Mouse (Mus musculus): ENCODE results near the gene Dll3. TPM values are rescaled to one million over a fixed set of nuclear protein-coding genes. Genes with fewer than 3 reads are reported as not detected.

Gene Dll3
- total and polyA plus RNA-seq, 2 experiments from 2014 or later, result 17.3 to 17.6 TPM

- H3K4me1 ChIP-seq (ENCODE audit: insufficient read depth, low read length), result 0 out of 2 replicates have a peak, but pooled peaks cover 3% of the 10 kb centered on the region
- 91% methylated on average over 4 of the region's 4 CpGs for WGBS
- H3K4me3 ChIP-seq (ENCODE audit: low read depth, low read length), result no peak overlapping the region
- no peak for TF ChIP-seq CTCF (IDR thresholded peaks at IDR 0.05)
- no peak overlapping the region for H3K4me2 ChIP-seq (ENCODE audit: low read depth, low read length, poor library complexity, severe bottlenecking)
- no peak for DNase-seq (ENCODE audit: low spot score)
- no peaks in the 10 kb centered on the region for H3K9me3 ChIP-seq (ENCODE audit: low read length)
- no peaks in the 10 kb centered on the region for H3K27me3 ChIP-seq (ENCODE audit: insufficient read depth, low read length)
- no peak overlapping the region for H3K27ac ChIP-seq (ENCODE audit: low read depth, low read length)
- no peak for ATAC-seq (ENCODE audit: low FRiP score)
- H3K9ac ChIP-seq (replicated peaks; ENCODE audit: low read length, poor library complexity, severe bottlenecking), result no peak overlapping the region
- H3K36me3 ChIP-seq (ENCODE audit: insufficient read depth, low read length), result peaks cover 16% of the 10 kb centered on the region
Observed at GRCm38 (mm10) chr7:28334534-28334933, 32.5 kb upstream of the Dll3 start.

GRCm38 (mm10) chr7:28328260-28328659 is 26.2 kb upstream of the Dll3 start:
- ATAC-seq (ENCODE audit: low FRiP score), result no peak
- H3K4me3 ChIP-seq (ENCODE audit: low read depth, low read length), result no peak overlapping the region
- no peaks in the 10 kb centered on the region for H3K27me3 ChIP-seq (ENCODE audit: insufficient read depth, low read length)
- peaks cover 64% of the 10 kb centered on the region for H3K36me3 ChIP-seq (ENCODE audit: insufficient read depth, low read length)
- 98% methylated on average over 2 of the region's 2 CpGs for WGBS
- no peaks in the 10 kb centered on the region for H3K9me3 ChIP-seq (ENCODE audit: low read length)
- DNase-seq (ENCODE audit: low spot score), result no peak
- TF ChIP-seq CTCF (IDR thresholded peaks at IDR 0.05), result no peak
- H3K4me1 ChIP-seq (ENCODE audit: insufficient read depth, low read length), result no peaks in the 10 kb centered on the region
- no peak overlapping the region for H3K27ac ChIP-seq (ENCODE audit: low read depth, low read length)
- no peak overlapping the region for H3K4me2 ChIP-seq (ENCODE audit: low read depth, low read length, poor library complexity, severe bottlenecking)
- no peak overlapping the region for H3K9ac ChIP-seq (replicated peaks; ENCODE audit: low read length, poor library complexity, severe bottlenecking)

GRCm38 (mm10) chr7:28326457-28326856 is 24.4 kb upstream of the Dll3 start:
- H3K9me3 ChIP-seq (ENCODE audit: low read length), result no peaks in the 10 kb centered on the region
- no peak overlapping the region for H3K4me3 ChIP-seq (ENCODE audit: low read depth, low read length)
- ATAC-seq (ENCODE audit: low FRiP score) (no peak), DNase-seq (ENCODE audit: low spot score) (no peak)
- H3K27me3 ChIP-seq (ENCODE audit: insufficient read depth, low read length), result no peaks in the 10 kb centered on the region
- H3K27ac ChIP-seq (ENCODE audit: low read depth, low read length), result no peak overlapping the region
- H3K4me1 ChIP-seq (ENCODE audit: insufficient read depth, low read length), result no peaks in the 10 kb centered on the region
- no peak overlapping the region for H3K9ac ChIP-seq (replicated peaks; ENCODE audit: low read length, poor library complexity, severe bottlenecking)
- H3K36me3 ChIP-seq (ENCODE audit: insufficient read depth, low read length), result peaks cover 82% of the 10 kb centered on the region
- H3K4me2 ChIP-seq (ENCODE audit: low read depth, low read length, poor library complexity, severe bottlenecking), result no peak overlapping the region
- 79% methylated on average over 4 of the region's 4 CpGs for whole genome bisulfite sequencing
- TF ChIP-seq CTCF (IDR thresholded peaks at IDR 0.05), result peak; percentile 35; the same call in 1 of the 2 replicates

GRCm38 (mm10) chr7:28325293-28325692 is 23.3 kb upstream of the Dll3 start:
- H3K9ac ChIP-seq (replicated peaks; ENCODE audit: low read length, poor library complexity, severe bottlenecking), result no peak overlapping the region
- ATAC-seq (ENCODE audit: low FRiP score) (no peak), DNase-seq (ENCODE audit: low spot score) (no peak)
- no peak for TF ChIP-seq CTCF (IDR thresholded peaks at IDR 0.05)
- no peaks in the 10 kb centered on the region for H3K4me1 ChIP-seq (ENCODE audit: insufficient read depth, low read length)
- 96% methylated on average over 8 of the region's 8 CpGs for WGBS
- H3K9me3 ChIP-seq (ENCODE audit: low read length), result no peaks in the 10 kb centered on the region
- no peak overlapping the region for H3K4me2 ChIP-seq (ENCODE audit: low read depth, low read length, poor library complexity, severe bottlenecking)
- H3K27ac ChIP-seq (ENCODE audit: low read depth, low read length), result no peak overlapping the region
- H3K36me3 ChIP-seq (ENCODE audit: insufficient read depth, low read length), result peaks cover 76% of the 10 kb centered on the region
- no peaks in the 10 kb centered on the region for H3K27me3 ChIP-seq (ENCODE audit: insufficient read depth, low read length)
- H3K4me3 ChIP-seq (ENCODE audit: low read depth, low read length), result no peak overlapping the region

GRCm38 (mm10) chr7:28321974-28322720 is 20.1 kb upstream of the Dll3 start:
- 95% methylated on average over 15 of the region's 15 CpGs for WGBS
- no peaks in the 10 kb centered on the region for H3K9me3 ChIP-seq (ENCODE audit: low read length)
- TF ChIP-seq CTCF (IDR thresholded peaks at IDR 0.05), result no peak
- H3K4me1 ChIP-seq (ENCODE audit: insufficient read depth, low read length), result no peaks in the 10 kb centered on the region
- DNase-seq (ENCODE audit: low spot score) (no peak), ATAC-seq (ENCODE audit: low FRiP score) (no peak)
- H3K27ac ChIP-seq (ENCODE audit: low read depth, low read length), result no peak overlapping the region
- no peak overlapping the region for H3K4me2 ChIP-seq (ENCODE audit: low read depth, low read length, poor library complexity, severe bottlenecking)
- H3K27me3 ChIP-seq (ENCODE audit: insufficient read depth, low read length), result no peaks in the 10 kb centered on the region
- no peak overlapping the region for H3K4me3 ChIP-seq (ENCODE audit: low read depth, low read length)
- H3K9ac ChIP-seq (replicated peaks; ENCODE audit: low read length, poor library complexity, severe bottlenecking), result no peak overlapping the region
- peaks cover 78% of the 10 kb centered on the region for H3K36me3 ChIP-seq (ENCODE audit: insufficient read depth, low read length)

- 94% methylated on average over 17 of the region's 17 CpGs for WGBS
- ATAC-seq (ENCODE audit: low FRiP score) (no peak), DNase-seq (ENCODE audit: low spot score) (no peak)
Observed at GRCm38 (mm10) chr7:28318714-28319113, 16.7 kb upstream of the Dll3 start.

More at GRCm38 (mm10) chr7:28318714-28319113, 16.7 kb upstream of the Dll3 start:
- Histone ChIP-seq H3K9ac (replicated peaks; ENCODE audit: low read length, poor library complexity, severe bottlenecking) (no peak overlapping the region), H3K4me1 (ENCODE audit: insufficient read depth, low read length) (no peaks in the 10 kb centered on the region), H3K9me3 (ENCODE audit: low read length) (no peaks in the 10 kb centered on the region), H3K27ac (ENCODE audit: low read depth, low read length) (no peak overlapping the region), H3K27me3 (ENCODE audit: insufficient read depth, low read length) (no peaks in the 10 kb centered on the region), H3K36me3 (ENCODE audit: insufficient read depth, low read length) (peaks cover 84% of the 10 kb centered on the region), H3K4me2 (ENCODE audit: low read depth, low read length, poor library complexity, severe bottlenecking) (no peak overlapping the region), H3K4me3 (ENCODE audit: low read depth, low read length) (no peak overlapping the region)
- no peak for TF ChIP-seq CTCF (IDR thresholded peaks at IDR 0.05)

Measured in midbrain, postnatal 0 days (tissue).